In genomic region chr3:127651742-127652653, GRCm38 (mm10) we compare ENCODE assay signal across 26 mouse cellular contexts. TPM values are rescaled to one million over a fixed set of nuclear protein-coding genes. Genes with fewer than 3 reads are reported as not detected.
DNase-seq lines count a peak whose midpoint lies in the region; ATAC-seq and TF ChIP-seq lines count a peak whose summit lies in the region.
"Had no signal": no experiment of that assay in that cellular context is flagged by ENCODE, and none has a peak within 500 bp of the region (broad histone marks: within the 10 kb centered on the region; RNA-seq: fewer than 3 reads in every experiment).

No protein-coding gene starts in this region.

- peaks cover 27% of the 10 kb centered on the region for H3K27me3 ChIP-seq in midbrain, embryonic 11.5 days (ENCODE audit: control insufficient read depth, insufficient read depth, low read length)
- peaks cover 12% of the 10 kb centered on the region for H3K27me3 ChIP-seq in midbrain, postnatal 0 days (ENCODE audit: insufficient read depth, low read length)
- no peaks in the 10 kb centered on the region for H3K27me3 ChIP-seq in Patski
- H3K27me3 ChIP-seq in forebrain, embryonic 15.5 days: no peaks in the 10 kb centered on the region
- no peaks in the 10 kb centered on the region for H3K27me3 ChIP-seq in intestine, embryonic 15.5 days (replicated peaks)
- no peaks in the 10 kb centered on the region for H3K27me3 ChIP-seq in lung, postnatal 0 days (replicated peaks; ENCODE audit: insufficient read depth, low read length)

- H3K27ac ChIP-seq in midbrain, embryonic 11.5 days (ENCODE audit: low read depth, low read length): no peak overlapping the region
- no peak overlapping the region for H3K27ac ChIP-seq in midbrain, postnatal 0 days (ENCODE audit: low read depth, low read length)
- peak overlapping the region; percentile 51 for H3K27ac ChIP-seq in forebrain, embryonic 15.5 days (replicated peaks)
- H3K27ac ChIP-seq in intestine, embryonic 15.5 days: no peak overlapping the region
- H3K27ac ChIP-seq in lung, postnatal 0 days (ENCODE audit: low read length): no peak overlapping the region
- H3K27ac ChIP-seq: kidney, embryonic 15.5 days; liver, embryonic 13.5 days; lung, embryonic 15.5 days; neural tube, embryonic 15.5 days had no signal

- H3K4me1 ChIP-seq in midbrain, embryonic 11.5 days (ENCODE audit: control insufficient read depth, insufficient read depth, low read length): no peaks in the 10 kb centered on the region; the same call in 1 of the 2 replicates
- no peaks in the 10 kb centered on the region for H3K4me1 ChIP-seq in midbrain, postnatal 0 days (ENCODE audit: insufficient read depth, low read length)
- no peaks in the 10 kb centered on the region; the same call in 1 of the 2 replicates for H3K4me1 ChIP-seq in forebrain, embryonic 15.5 days
- no peaks in the 10 kb centered on the region for H3K4me1 ChIP-seq in intestine, embryonic 15.5 days (replicated peaks)
- H3K4me1 ChIP-seq in lung, postnatal 0 days (ENCODE audit: insufficient read depth, low read depth, low read length): no peaks in the 10 kb centered on the region
- H3K4me1 ChIP-seq: kidney, embryonic 15.5 days; liver, embryonic 13.5 days; lung, embryonic 15.5 days; neural tube, embryonic 15.5 days had no signal

- POLR2A ChIA-PET in Patski (lab: Charles Lee): interaction anchor here (0.9 to 1.0 kb wide), 2 partner anchors 10 to 24 kb away, joined by 3 to 4 read pairs; no protein-coding TSS in a partner anchor

- TF ChIP-seq CTCF in midbrain, postnatal 0 days (IDR thresholded peaks at IDR 0.05): no peak
- no peak for TF ChIP-seq CTCF in Patski (IDR thresholded peaks at IDR 0.05)
- TF ChIP-seq CTCF in lung, postnatal 0 days (IDR thresholded peaks at IDR 0.05): no peak

- no peak overlapping the region for H3K4me3 ChIP-seq in midbrain, embryonic 11.5 days (ENCODE audit: low read depth, low read length)
- H3K4me3 ChIP-seq in midbrain, postnatal 0 days (ENCODE audit: low read depth, low read length): no peak overlapping the region
- no peak overlapping the region for H3K4me3 ChIP-seq in forebrain, embryonic 15.5 days
- H3K4me3 ChIP-seq in intestine, embryonic 15.5 days (replicated peaks): no peak overlapping the region
- H3K4me3 ChIP-seq in lung, postnatal 0 days (ENCODE audit: low read depth, low read length): no peak overlapping the region
- H3K4me3 ChIP-seq: kidney, embryonic 15.5 days; liver, embryonic 13.5 days; lung, embryonic 15.5 days; myocyte; neural tube, embryonic 15.5 days had no signal

- no peaks in the 10 kb centered on the region for H3K9me3 ChIP-seq in midbrain, embryonic 11.5 days (ENCODE audit: control insufficient read depth, low read length)
- H3K9me3 ChIP-seq in midbrain, postnatal 0 days (ENCODE audit: low read length): no peaks in the 10 kb centered on the region
- H3K9me3 ChIP-seq in forebrain, embryonic 15.5 days: no peaks in the 10 kb centered on the region
- H3K9me3 ChIP-seq in intestine, embryonic 15.5 days: no peaks in the 10 kb centered on the region
- no peaks in the 10 kb centered on the region for H3K9me3 ChIP-seq in lung, postnatal 0 days (ENCODE audit: low read length)
- H3K9me3 ChIP-seq: kidney, embryonic 15.5 days; liver, embryonic 13.5 days; lung, embryonic 15.5 days; neural tube, embryonic 15.5 days had no signal

- no peak overlapping the region for H3K9ac ChIP-seq in midbrain, embryonic 11.5 days (ENCODE audit: low read length)
- H3K9ac ChIP-seq in midbrain, postnatal 0 days (replicated peaks; ENCODE audit: low read length, poor library complexity, severe bottlenecking): no peak overlapping the region
- H3K9ac ChIP-seq in forebrain, embryonic 15.5 days (replicated peaks): no peak overlapping the region
- no peak overlapping the region for H3K9ac ChIP-seq in intestine, embryonic 15.5 days
- H3K9ac ChIP-seq in lung, postnatal 0 days (replicated peaks; ENCODE audit: low read depth): no peak overlapping the region
- H3K9ac ChIP-seq: kidney, embryonic 15.5 days; liver, embryonic 13.5 days; lung, embryonic 15.5 days; neural tube, embryonic 15.5 days had no signal

- DNase-seq in midbrain, embryonic 11.5 days (ENCODE audit: low spot score, missing footprints): no peak
- DNase-seq in midbrain, postnatal 0 days (ENCODE audit: low spot score): no peak
- DNase-seq in 416B (ENCODE audit: low read depth) (peak; percentile 67), Patski (ENCODE audit: low read depth, low spot score) (peak; percentile 12)
- DNase-seq in thymus, postnatal 14 days: no peak
- no peak for DNase-seq in lung, postnatal 0 days (ENCODE audit: low spot score)
- DNase-seq: adrenal gland, postnatal 25 days; cerebellum, adult 11-12 months; cerebellum, postnatal 14 days; gastrocnemius, postnatal 25 days; heart, adult 18-20 months; kidney, adult 11 months; kidney, postnatal 36 days; liver, embryonic 13.5 days; lung, postnatal 4 days; right cerebral cortex, postnatal 25 days had no signal

- CTCF ChIA-PET in Patski (lab: Charles Lee): interaction anchor here (0.7 to 1.5 kb wide), 4 partner anchors 9 to 20 kb away, joined by 3 to 5 read pairs (median 4); no protein-coding TSS in a partner anchor

- H3K36me3 ChIP-seq in midbrain, embryonic 11.5 days (ENCODE audit: control insufficient read depth, insufficient read depth, low read length): no peaks in the 10 kb centered on the region
- no peaks in the 10 kb centered on the region for H3K36me3 ChIP-seq in midbrain, postnatal 0 days (ENCODE audit: insufficient read depth, low read length)
- H3K36me3 ChIP-seq in forebrain, embryonic 15.5 days: no peaks in the 10 kb centered on the region
- H3K36me3 ChIP-seq in intestine, embryonic 15.5 days: no peaks in the 10 kb centered on the region
- no peaks in the 10 kb centered on the region for H3K36me3 ChIP-seq in lung, postnatal 0 days (ENCODE audit: insufficient read depth, low read length)
- H3K36me3 ChIP-seq: kidney, embryonic 15.5 days; liver, embryonic 13.5 days; lung, embryonic 15.5 days; neural tube, embryonic 15.5 days had no signal

- H3K4me2 ChIP-seq in midbrain, embryonic 11.5 days: no peak overlapping the region
- no peak overlapping the region for H3K4me2 ChIP-seq in midbrain, postnatal 0 days (ENCODE audit: low read depth, low read length, poor library complexity, severe bottlenecking)
- no peak overlapping the region for H3K4me2 ChIP-seq in forebrain, embryonic 15.5 days (replicated peaks)
- H3K4me2 ChIP-seq in intestine, embryonic 15.5 days (replicated peaks): no peak overlapping the region
- no peak overlapping the region for H3K4me2 ChIP-seq in lung, postnatal 0 days (replicated peaks; ENCODE audit: low read depth, low read length)
- H3K4me2 ChIP-seq: kidney, embryonic 15.5 days; liver, embryonic 13.5 days; lung, embryonic 15.5 days; neural tube, embryonic 15.5 days had no signal

- 0 out of 2 replicates have a peak, but pooled peaks have one; percentile 35 for ATAC-seq in midbrain, embryonic 11.5 days (ENCODE audit: low FRiP score)
- no peak for ATAC-seq in midbrain, postnatal 0 days (ENCODE audit: low FRiP score)
- ATAC-seq in Patski: no peak
- ATAC-seq in forebrain, embryonic 15.5 days (replicated peaks): peak; percentile 83
- no peak for ATAC-seq in intestine, embryonic 15.5 days
- ATAC-seq in lung, postnatal 0 days: no peak

- WGBS in midbrain, embryonic 11.5 days: 43% methylated on average over 7 of the region's 7 CpGs
- WGBS in midbrain, postnatal 0 days: 23% methylated on average over 7 of the region's 7 CpGs
- WGBS in forebrain, embryonic 15.5 days: 11% methylated on average over 7 of the region's 7 CpGs
- 65% methylated on average over 7 of the region's 7 CpGs for WGBS in intestine, embryonic 15.5 days
- 54% methylated on average over 7 of the region's 7 CpGs for WGBS in lung, postnatal 0 days

- in situ Hi-C loops in Patski (cut with MboI; ENCODE audit: low pct_unique_long_range_greater_than_20kb): no loop called here

- TF ChIP-seq EP300 in lung, postnatal 0 days (IDR thresholded peaks at IDR 0.05): no peak

RNA-seq across cellular contexts. Expression of gene Neurog2, which starts 19.1 kb away (rescaled TPM):
- 76.0 and 77.7 TPM in 2 replicates for polyA plus RNA-seq in midbrain, embryonic 11.5 days (2014; fragmentation: Nextera tagmentation; extraction: Ambion mirVana)
- 0.99 and 2.3 TPM in 2 replicates for total RNA-seq in midbrain, postnatal 0 days (2014; rRNA removed)
- polyA plus RNA-seq in midbrain, postnatal 0 days (2015; fragmentation: Nextera tagmentation; extraction: Ambion mirVana): 0.21 and 0.51 TPM in 2 replicates
- polyA plus RNA-seq in Patski (2021): not detected
- polyA plus RNA-seq in forebrain, embryonic 15.5 days (2015; fragmentation: Nextera tagmentation; extraction: Ambion mirVana): 89.7 and 111 TPM in 2 replicates
- polyA plus RNA-seq in intestine, embryonic 15.5 days (2015; fragmentation: Nextera tagmentation; extraction: Ambion mirVana): 0.19 TPM in 1 of 2 replicates, not detected in the other
- not detected in 2 replicates for polyA plus RNA-seq in lung, postnatal 0 days (2015; fragmentation: Nextera tagmentation; extraction: Ambion mirVana)
- total RNA-seq: adrenal gland, postnatal 25 days; gastrocnemius, postnatal 25 days; heart, adult 18-20 months; heart, postnatal 25 days; megakaryocyte-erythroid progenitor cell, adult 5-6 weeks had no signal
- polyA plus RNA-seq: heart, embryonic 14.5 days; kidney, embryonic 15.5 days; liver, embryonic 13.5 days; lung, embryonic 15.5 days; myocyte; spleen, adult 2 months had no signal

Comparison
In these comparisons a context has a peak if more than half of its experiments do, and no peak if none do; other contexts are left out.
1. ATAC-seq: peak in midbrain, embryonic 11.5 days (single experiment) and forebrain, embryonic 15.5 days (single experiment); none in midbrain, postnatal 0 days (single experiment), Patski (single experiment), intestine, embryonic 15.5 days (single experiment) and lung, postnatal 0 days (single experiment).
2. RNA of gene Neurog2, which starts 19.1 kb away (polyA plus RNA-seq): 89.7 to 111 TPM in forebrain, embryonic 15.5 days and 76.0 to 77.7 TPM in midbrain, embryonic 11.5 days; 0.21 to 0.51 TPM in midbrain, postnatal 0 days, 0.19 TPM in intestine, embryonic 15.5 days, not detected in Patski (single experiment) and not detected in lung, postnatal 0 days; every median in the first group is over 10 times any median in the second.
3. DNase-seq: peak in 416B (single experiment) and Patski (single experiment); none in midbrain, embryonic 11.5 days (single experiment), midbrain, postnatal 0 days (single experiment), thymus, postnatal 14 days (single experiment) and lung, postnatal 0 days (single experiment).